Mouse (Mus musculus) stomach, postnatal 0 days (tissue): ENCODE results near the gene Gse1.

ENCODE experiments used
- CTCF ChIP-seq: IDR thresholded peaks from 2 replicates; pipeline ENCODE4 v1.5.1; 2016; ENCODE audit warnings: antibody characterized with exemption, low read depth, mild to moderate bottlenecking, moderate library complexity
- EP300 ChIP-seq: optimal IDR thresholded peaks from 2 replicates; pipeline ENCODE3; 2016; ENCODE audit warnings: antibody characterized with exemption

- no peak for TF ChIP-seq CTCF
- no peak for TF ChIP-seq EP300
Measured at GRCm38 (mm10) chr8:120248031-120248430, 19.8 kb downstream of the Gse1 start.
